Mouse (Mus musculus) liver, embryonic 14.5 days (tissue): ENCODE results near the gene Nfatc2.

Experiments
- CTCF ChIP-seq: IDR thresholded peaks from 2 replicates; pipeline ENCODE4 v1.5.1; 2016; ENCODE audit warnings: antibody characterized with exemption, low read depth, control low read depth
- EP300 ChIP-seq: IDR thresholded peaks from 2 replicates; pipeline ENCODE4 v1.6.1; 2016; ENCODE audit warnings: antibody characterized with exemption, low read depth

- no peak for TF ChIP-seq CTCF
- no peak for TF ChIP-seq EP300
Observed at GRCm38 (mm10) chr2:168584857-168585256, 16.6 kb downstream of the Nfatc2 start.
